Mouse (Mus musculus) layer of hippocampus, adult 8-10 months (tissue): ENCODE measurements around the gene Rnf182. TPM values are rescaled to one million over a fixed set of nuclear protein-coding genes. Genes with fewer than 3 reads are reported as not detected.
A peak's percentile ranks its signal among the peaks of the same experiment; 100 is the strongest.

Source experiments
- DNase-seq, 2 experiments: peaks; one replicate each; pipeline ENCODE4 v3.0.0; 2022; ENCODE audit warnings: low spot score in 2 of 2
- total RNA-seq, 4 experiments: library from RNA; stranded (reverse); gene quantifications; 2 replicates each; pipeline ENCODE4 v1.2.4; 2022

The Rnf182 gene
- total RNA-seq, 4 experiments from 2014 or later, result 27.6 to 38.1 (median 32.3) TPM

DNA sequence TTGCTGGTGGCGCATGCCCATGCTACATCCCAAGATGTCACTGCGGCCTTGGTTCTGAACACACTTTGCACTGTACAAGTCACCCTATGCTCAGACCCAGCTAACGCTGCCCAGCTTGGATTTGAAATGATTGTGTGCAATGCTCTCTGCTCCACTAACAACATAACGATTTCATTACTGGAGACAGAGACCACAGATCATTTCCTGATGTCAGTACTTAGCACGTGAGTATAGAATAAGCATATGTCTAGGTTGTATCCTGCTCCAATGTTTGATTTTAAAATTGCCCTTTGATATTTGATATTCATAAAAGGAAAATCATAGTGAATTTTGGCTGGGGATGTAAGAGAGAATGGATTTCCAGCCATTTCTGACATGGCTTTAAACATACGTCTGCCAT, 3.5 kb upstream of the Rnf182 start:
- DNase-seq, result no peak

DNA sequence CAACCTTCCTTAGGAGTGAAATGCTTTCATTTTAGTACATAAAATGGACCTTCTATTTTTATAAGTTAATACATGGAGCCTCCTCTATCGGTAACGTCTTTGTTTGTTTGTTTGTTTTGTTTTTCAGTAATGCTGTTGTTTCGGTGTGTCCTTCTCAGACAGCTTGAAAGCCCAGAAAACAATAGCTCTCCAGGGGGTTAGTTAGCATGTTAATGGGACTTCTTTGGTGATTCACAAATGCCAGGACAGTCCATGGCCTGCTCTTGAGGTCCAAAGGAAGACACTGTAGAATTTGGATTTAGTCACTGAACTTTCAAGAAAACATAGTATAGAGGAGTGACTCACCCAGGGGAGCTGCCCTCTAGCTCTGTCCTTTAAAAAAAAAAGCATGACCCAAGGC, 843 bp upstream of the Rnf182 start:
- DNase-seq, result no peak

DNA sequence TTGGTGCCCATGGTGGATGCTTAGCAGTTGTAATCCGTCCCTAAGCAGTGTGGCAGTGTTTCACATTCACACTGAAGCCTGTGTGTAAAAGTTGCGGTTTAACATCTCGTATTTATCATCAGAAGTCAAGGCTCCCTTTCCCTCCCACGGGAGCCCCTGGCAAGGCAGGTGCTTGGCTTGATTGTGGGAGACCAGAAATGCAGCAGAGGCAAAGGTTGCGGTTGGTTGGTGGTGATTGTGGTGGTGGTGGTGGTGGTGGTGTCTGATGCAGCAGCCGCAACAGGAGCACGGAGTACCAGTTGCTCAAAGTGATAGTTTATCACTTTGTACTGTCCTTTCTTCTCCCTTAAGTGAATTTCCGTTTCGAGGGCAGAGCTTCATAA, 325 bp upstream of the Rnf182 start:
- DNase-seq, result no peak

DNA sequence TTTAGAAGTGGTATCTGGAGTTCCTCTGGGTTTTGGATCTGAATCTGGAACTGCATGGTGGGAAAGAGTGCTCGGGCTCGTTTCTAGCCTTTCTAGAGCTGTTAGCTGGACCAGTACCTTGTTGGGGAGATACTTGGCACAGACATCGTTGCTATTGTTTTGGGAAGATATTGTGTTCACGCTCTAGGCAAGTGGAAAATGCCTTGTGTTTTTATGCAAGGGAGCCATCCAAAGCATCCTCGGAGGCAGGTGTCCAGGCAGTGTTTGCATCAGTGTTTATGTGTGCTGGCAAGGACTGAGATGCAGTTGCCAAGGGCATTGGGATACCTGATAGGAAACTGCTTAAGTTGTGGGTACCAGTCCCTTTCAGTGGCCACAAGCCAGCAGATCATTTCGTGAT, 1.0 kb downstream of the Rnf182 start:
- no peak for DNase-seq

DNA sequence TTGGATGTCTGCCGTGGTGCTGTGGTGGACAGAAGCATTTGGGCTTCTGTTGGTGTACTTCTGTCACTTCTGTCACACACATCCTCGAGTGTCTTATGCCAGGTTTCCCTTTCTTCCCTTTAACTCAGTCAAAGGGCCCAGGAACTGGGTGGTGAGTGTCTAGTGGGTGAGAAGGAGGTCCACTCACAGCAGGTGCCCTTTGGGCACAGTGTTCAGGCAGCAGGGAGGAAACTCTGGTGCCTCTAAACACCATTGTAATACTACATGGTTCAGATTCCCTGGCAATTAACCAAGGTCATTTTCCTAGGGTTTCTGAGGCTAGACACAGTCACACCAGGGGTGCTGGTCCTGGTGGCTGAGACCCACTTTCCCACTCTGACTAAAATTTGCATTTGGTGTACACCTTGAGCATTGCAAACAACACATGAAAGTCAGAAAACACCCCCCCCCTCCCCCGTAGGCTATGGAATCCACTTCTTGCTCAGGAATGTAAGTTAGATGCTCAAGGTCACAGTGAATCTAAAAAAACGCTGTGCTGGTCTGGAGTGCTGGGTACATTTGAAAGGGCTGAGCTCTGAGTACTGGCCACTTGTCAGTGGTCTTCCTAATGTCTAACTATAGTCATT, 4.2 kb downstream of the Rnf182 start:
- no peak for DNase-seq

DNA sequence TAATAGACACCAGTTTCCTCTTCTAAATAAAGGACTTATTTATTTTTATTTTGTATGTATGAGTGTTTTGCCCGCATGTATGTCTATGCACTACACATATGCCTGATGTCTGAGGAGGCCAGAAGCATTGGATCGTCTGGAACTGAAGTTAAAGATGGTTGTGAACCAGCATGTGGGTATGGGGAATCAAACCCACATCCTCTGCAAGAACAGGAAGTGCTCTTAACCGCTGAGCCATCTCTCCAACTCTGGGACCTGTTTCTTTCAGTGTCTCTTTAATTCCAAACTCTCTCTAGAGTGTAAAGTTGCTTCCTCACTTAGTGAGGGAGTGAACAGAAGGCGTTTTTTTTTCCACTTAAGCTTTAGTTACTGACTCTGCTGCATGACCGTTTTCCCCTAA, 12.4 kb downstream of the Rnf182 start:
- no peak for DNase-seq

DNA sequence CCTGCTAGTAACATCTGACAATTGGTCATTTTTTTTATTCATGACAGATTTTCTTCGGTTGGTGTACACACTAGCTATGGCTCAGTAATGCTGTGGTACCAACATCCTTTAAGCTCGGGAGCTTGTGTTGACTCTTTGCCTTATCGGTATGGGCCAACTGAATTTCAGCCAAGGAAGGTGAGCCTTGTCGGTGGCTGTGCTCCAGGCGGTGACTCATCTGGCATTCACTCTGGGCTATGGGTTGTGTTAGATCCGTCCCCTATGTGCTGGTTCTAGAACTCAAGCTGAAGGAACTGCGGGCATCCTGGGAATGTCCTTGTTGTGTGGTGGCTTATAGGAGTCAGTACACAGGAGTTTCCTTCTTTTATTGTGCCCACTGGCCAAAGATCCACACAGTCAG, 14.3 kb downstream of the Rnf182 start:
- DNase-seq, result no peak

DNA sequence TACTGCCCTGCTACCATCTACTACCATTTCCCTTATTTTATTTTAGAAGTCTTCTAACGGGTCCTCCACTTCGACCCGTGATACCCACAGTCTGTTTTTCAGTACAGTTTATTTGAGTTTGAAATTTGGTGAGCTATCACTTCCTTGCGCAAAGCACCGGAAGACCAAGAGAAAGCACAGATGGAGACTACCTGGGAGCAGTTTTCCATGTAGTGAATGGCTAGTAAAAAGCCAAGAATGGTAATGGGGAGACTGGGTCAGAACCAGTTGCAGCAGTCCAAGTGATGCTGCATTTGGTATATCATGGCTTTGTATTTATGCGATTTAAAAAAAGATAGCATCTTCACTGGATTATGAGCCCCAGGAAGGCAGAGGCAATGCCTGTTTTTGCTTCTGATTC, 15.8 kb downstream of the Rnf182 start:
- DNase-seq, result no peak

DNA sequence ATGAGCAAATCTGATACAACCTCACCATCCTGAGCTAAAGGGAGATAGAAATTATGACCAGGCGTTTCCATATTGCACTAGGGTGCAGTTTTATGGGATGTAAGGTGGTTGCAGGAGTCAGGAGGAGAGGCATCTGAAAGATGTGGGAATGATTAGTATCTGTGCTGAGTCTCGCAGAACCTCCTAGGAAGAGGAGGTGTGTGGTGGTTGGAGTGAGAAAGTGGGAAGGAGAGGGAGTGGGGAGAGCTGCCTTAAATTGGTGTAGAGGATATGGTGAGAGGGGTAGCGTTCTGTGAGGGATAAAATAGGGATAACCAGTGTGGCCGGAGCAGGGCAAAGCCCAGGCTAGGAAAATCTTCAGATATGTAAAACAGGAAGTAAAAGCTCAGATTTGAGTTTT, 17.5 kb downstream of the Rnf182 start:
- no peak for DNase-seq

DNA sequence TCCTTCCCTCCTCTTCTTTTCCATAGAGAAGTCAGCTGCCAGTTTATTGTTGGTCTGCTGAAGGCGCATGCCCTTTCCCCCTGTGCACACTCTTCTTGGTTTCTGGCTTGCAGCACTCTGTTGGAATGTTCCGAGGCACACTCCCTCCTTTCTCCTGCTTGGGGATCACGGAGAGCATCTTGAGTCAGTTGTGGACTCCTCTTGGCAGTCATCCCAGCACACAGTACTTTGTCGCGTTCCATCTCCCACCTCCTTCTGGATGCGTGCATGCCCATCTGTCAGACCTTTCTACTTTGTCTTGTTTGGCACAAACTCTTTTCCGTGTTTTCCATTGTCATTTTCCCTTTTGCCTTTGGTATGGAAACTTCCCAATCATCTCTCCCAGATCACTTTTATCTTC, 22.2 kb downstream of the Rnf182 start:
- DNase-seq, result peak; percentile 62 to 77

DNA sequence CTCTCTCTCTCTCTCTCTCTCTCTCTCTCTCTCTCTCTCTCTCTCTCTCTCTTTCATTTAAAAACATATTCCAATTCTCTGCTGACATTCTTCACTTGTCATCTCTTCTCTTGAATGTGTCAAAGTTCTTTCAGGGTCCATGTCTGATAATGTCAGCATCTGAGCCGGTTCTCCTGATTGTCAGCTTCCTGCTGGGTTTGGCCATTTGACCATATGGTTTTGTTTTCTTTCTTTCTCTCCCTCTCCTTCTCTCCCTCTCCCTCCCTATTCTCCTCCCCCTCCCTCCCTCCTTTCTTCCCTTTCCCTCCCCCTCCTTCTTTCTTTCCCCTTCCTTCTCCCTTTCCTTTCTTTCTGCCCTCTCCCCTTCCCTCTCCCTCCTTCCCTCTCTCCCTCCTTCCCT, 29.5 kb downstream of the Rnf182 start:
- DNase-seq, result no peak

DNA sequence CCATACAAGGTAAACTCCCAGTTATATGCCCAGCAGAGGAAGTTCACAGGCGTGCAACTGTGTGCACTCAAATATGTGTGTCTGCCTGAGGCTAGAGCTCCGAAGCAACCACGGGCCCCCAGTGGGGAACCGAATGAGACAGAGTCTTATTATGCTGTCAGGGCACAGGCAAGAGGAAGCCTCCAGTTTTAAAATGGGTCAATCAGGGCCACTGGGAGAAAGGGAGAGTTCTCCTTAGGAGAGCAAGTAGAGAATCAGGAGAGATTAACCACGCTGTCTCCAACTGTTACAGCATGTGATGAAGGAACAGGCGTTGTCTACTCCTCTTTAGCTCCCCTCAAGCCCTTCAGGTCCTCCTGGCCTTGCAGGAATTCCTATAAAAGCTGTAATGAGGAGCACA, 33.0 kb downstream of the Rnf182 start:
- DNase-seq, result no peak

DNA sequence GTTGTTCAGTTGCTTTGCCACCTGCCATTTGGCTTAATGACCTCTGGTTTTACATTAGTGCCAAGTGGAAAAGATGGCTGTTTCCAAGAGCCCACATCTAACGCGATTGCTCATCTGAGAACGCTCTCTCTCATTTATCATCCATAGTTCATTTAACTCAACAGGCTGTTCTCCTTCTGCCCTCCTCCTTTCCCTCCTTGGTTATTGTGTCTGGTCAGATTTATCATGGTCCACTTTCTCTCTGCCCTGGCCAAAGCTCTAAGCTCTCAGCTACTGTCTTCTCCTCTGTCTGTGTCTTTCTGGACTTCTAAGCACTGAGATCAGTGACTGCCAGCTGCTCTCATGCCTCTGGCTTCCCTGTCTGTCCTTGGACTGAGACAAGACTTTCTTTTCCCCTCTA, 35.8 kb downstream of the Rnf182 start:
- no peak for DNase-seq

DNA sequence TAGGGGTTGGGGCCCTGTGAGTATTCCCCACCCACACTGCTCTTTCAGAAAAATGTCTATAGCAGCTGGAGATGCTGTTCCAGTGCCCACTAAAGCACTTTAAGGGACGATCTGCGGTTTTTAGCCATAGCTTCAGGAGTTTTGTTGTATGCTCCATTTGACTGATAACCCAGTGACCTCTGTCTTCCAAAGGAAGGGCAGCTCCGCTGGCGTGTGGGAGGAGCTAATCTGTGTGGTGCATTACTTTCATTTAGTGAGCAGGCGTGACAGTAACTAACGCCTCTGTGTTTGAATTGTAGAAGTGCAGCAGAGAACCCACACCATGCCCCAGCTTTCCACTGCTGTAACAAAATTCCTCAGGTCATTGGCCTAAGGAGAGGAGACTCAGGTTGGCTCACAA, 38.6 kb downstream of the Rnf182 start:
- DNase-seq, result no peak

DNA sequence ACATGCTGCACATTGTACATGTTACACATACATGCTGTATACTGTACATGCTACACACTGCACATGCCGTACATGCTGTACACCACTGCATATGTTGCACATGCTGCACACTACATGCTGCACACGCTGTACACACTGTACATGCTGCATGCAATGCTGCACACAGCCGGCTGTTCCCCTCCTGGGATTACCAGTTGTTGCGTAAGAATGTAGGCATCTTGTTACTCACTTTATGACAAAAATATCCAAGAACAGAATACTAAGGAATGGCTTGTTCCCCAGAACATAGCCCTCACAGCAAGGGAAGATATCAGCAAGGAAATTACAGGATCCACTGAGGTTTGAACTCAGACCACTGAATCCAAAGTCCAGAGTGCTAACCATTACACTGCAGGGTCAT, 47.7 kb downstream of the Rnf182 start:
- no peak for DNase-seq

DNA sequence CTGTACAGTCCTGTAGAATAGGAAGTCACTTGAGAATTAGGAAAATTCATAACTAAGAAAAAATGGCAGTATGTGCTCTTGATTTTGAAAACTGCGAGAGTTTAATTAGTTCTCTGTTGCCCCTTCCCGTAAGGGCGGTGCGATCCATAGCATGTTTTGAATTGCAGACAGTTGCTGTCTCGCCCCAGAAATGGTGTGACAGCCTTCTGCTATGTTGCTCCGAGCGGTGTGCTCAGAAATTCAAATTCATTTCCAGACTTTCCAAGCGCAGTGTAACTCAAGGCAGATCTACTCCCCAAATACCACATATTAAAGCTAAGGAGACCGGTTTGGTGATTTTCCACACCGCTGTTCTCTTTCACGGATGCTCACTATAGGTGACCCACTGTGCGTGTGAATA, 50.6 kb downstream of the Rnf182 start:
- DNase-seq, result no peak

DNA sequence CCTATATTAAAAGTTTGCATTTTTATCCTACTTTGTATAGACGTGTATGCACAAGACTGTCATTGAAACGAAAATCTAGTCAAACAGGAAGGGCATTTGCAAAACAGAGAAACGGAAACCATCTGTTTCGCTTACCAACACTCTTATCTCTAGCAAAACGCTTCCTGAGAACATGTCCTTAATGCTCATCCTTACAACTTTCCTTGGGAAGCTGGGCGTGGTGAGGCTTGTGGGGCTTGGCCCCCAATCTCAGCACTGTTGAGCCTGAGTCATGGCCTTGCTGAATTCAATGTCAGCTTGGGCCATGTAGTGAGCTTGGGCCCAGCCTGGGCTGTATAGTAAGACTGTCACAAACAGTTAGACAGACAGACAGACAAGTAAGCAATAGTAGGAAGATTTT, 51.4 kb downstream of the Rnf182 start:
- no peak for DNase-seq

DNA sequence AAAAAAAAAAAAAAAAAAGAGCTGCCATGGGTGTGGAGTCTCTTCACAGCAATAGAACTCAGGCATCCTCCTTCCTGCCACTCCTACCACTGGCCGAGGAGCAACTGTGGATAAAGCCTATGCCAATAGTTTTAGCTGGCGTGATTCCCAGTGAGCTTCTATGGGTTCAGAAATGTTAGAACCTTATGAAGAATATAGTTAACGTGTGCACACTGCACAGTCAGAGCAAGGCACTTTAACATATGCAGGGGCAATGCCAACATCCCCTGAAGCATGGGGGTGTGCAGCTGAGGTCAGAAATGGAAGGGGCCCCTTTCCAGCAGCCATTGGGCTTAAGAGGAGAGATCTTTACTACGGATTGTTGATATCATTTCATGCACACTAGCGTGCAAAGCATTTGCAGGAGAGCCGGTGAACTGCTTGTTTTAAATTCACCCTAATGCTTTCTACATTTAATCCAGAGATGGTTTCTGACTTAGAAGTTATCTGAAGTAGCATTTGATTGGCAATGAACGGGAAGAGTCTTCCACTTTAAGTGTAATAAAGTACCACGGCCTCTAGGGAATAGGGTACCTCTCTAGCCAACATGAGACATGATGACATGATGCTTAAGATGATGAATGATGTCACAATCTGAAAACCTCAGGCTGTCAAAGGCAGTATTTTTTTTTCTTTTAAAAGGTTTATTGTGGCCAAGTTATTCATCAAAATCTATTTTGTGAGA, 61.8 kb downstream of the Rnf182 start:
- DNase-seq, result no peak

DNA sequence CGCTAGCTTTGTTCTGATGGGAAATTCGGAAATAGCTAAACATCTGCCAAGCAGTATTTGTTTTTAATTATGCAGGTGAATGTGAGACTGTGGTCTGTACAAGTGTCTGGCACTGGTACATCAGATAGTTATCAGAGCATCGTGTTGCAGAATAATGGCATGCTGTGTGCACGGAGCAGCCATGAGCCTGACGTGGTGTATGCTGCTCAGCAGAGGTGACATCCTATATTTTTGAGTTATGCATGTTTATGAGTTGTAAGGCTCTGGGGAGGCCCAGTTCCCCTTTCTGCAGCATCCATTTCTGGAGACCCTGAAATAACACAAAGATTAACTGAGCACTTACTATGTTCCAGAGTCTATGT, 62.4 kb downstream of the Rnf182 start:
- DNase-seq, result no peak

DNA sequence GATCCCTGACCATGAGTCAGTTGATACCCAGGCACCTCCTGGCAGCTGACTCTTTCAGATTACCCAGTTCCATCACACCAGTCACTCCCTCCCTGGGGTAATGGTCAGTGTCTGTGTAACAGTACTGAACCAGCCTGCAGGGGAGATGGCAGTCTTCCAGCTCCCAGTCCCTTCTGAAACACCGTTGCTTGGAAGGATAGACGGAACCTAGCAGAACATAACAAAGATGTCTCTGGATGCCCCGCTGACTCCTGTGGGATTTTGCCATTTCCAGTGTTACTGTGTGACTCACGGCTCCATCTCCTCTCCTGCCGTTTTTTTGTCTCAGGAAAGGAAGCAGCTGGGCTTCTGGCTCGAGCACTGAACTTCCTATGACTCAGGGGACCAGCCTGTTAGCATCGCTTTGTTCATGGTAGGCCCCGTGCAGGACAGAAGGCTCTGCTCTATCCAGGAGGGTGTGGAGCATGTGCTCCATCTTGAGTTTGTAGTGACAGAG, 69.0 kb downstream of the Rnf182 start:
- peak; percentile 50 to 56 for DNase-seq

DNA sequence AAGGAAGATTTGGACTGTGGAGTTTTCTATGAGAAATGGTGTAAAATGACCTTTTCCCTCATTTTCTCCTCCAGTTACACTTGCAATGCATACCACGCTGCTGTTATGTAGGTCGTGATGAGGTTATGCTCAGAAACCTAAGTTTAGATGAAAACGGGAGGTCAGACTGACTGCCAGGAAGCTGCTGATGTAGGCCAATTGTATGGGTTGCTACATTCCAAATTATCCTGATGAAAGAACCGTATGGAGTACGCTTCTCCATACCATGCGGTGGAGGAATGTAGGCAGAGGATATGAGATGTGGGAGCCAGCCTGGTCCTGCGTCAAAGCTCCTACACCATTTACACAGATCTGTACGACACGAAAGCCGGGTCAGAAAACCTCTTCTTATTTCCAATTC, 72.6 kb downstream of the Rnf182 start:
- DNase-seq, result no peak

DNA sequence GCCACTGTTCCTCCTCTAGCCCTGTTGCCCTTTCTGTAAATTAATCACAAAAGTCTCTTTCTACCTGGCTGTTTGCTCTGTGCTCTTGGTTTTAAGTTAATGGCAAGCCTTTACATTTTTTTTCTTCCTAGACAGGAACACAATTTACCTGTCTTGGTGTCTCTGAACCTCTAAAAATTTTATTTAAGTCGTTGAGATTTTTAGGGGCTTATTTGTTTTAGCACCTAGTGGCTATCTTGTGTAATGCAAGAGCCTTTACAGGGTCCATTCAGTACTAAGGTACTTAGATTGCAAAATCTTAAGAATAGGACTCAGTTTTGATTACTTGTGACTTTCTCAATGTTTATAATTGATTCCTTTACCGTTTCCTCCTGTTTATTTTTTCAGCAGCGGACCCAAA, 76.2 kb downstream of the Rnf182 start:
- DNase-seq, result no peak

DNA sequence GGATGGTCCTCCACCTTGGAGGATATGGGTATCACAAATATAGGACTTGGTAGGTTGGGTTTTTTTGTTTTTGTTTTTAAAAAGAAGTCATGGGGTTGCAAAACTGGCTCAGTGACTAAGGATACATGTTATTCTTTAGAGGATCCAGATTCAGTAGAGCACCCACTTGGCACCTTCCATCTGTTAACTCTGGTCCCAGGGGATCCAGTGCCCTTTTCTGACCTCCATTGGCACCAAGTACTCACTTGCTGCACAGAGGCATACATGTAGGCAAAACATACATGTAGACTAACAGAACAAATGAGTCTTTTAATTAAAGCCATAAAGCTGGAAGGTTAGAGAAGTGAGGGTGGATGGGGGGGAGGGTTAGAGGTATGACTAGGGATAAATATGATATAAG, 80.0 kb downstream of the Rnf182 start:
- DNase-seq, result no peak

DNA sequence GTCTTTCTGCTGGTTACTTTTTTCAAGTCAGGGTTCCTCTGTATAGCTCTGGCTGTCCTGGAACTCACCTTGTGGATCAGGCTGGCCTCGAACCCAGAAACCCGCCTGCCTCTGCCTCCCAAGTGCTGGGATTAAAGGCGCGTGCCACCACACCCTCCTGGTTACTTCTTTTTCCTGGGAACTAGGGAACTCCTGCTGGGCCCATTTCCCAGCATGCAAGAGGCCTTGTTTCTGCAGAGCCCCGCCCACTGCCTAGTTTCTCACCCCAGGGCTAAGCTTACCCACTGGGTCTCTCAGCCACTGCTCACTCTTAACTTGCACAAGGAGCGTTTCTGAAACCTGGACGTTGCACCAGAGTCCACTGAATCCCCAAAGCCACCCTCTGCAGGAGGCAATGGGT, 80.5 kb downstream of the Rnf182 start:
- no peak for DNase-seq
